Mouse (Mus musculus): Measurements from ENCODE around the gene Pcbp4. TPM values are rescaled to one million over a fixed set of nuclear protein-coding genes. Genes with fewer than 3 reads are reported as not detected.

Gene Pcbp4
- polyA plus RNA-seq, 1 experiment = 59.9 TPM

- no peaks in the 10 kb centered on the region for H3K27me3 ChIP-seq (ENCODE audit: control insufficient read depth, insufficient read depth, low read length)
- 65% methylated on average over 6 of the region's 6 CpGs for WGBS
Observed at GRCm38 (mm10) chr9:106411729-106412128, 41.4 kb upstream of the Pcbp4 start.

GRCm38 (mm10) chr9:106412210-106412609 is 40.9 kb upstream of the Pcbp4 start:
- TF ChIP-seq POLR2A (IDR thresholded peaks at IDR 0.05; ENCODE audit: control insufficient read depth, extremely low read depth, insufficient read depth, low read length, poor library complexity) (no peak), CTCF (IDR thresholded peaks at IDR 0.05; ENCODE audit: borderline replicate concordance, control insufficient read depth, extremely low read depth, insufficient read depth, low read length, poor library complexity) (no peak)
- no peaks in the 10 kb centered on the region for H3K27me3 ChIP-seq (ENCODE audit: control insufficient read depth, insufficient read depth, low read length)
- peaks cover 10% of the 10 kb centered on the region for H3K4me1 ChIP-seq (replicated peaks; ENCODE audit: control insufficient read depth, insufficient read depth, low read length)
- H3K4me3 ChIP-seq (ENCODE audit: control insufficient read depth, insufficient read depth, low read length) = no peak overlapping the region
- WGBS = 93% methylated on average over 3 of the region's 3 CpGs
- no peak for DNase-seq
- no peaks in the 10 kb centered on the region for H3K36me3 ChIP-seq (ENCODE audit: control insufficient read depth, insufficient read depth, low read length)
- H3K27ac ChIP-seq (ENCODE audit: control insufficient read depth, insufficient read depth, low read length) = no peak overlapping the region

More at GRCm38 (mm10) chr9:106411729-106412128, 41.4 kb upstream of the Pcbp4 start:
- Histone ChIP-seq H3K36me3 (ENCODE audit: control insufficient read depth, insufficient read depth, low read length) (no peaks in the 10 kb centered on the region), H3K4me1 (replicated peaks; ENCODE audit: control insufficient read depth, insufficient read depth, low read length) (peaks cover 10% of the 10 kb centered on the region), H3K27ac (ENCODE audit: control insufficient read depth, insufficient read depth, low read length) (no peak overlapping the region), H3K4me3 (ENCODE audit: control insufficient read depth, insufficient read depth, low read length) (no peak overlapping the region)
- DNase-seq = no peak
- TF ChIP-seq CTCF (IDR thresholded peaks at IDR 0.05; ENCODE audit: borderline replicate concordance, control insufficient read depth, extremely low read depth, insufficient read depth, low read length, poor library complexity) (no peak), POLR2A (IDR thresholded peaks at IDR 0.05; ENCODE audit: control insufficient read depth, extremely low read depth, insufficient read depth, low read length, poor library complexity) (no peak)

GRCm38 (mm10) chr9:106413606-106414005 is 39.5 kb upstream of the Pcbp4 start:
- Histone ChIP-seq H3K27me3 (ENCODE audit: control insufficient read depth, insufficient read depth, low read length) (no peaks in the 10 kb centered on the region), H3K4me3 (ENCODE audit: control insufficient read depth, insufficient read depth, low read length) (no peak overlapping the region), H3K36me3 (ENCODE audit: control insufficient read depth, insufficient read depth, low read length) (no peaks in the 10 kb centered on the region), H3K4me1 (replicated peaks; ENCODE audit: control insufficient read depth, insufficient read depth, low read length) (peaks cover 17% of the 10 kb centered on the region), H3K27ac (ENCODE audit: control insufficient read depth, insufficient read depth, low read length) (no peak overlapping the region)
- WGBS = 98% methylated on average over 5 of the region's 5 CpGs
- DNase-seq = no peak
- TF ChIP-seq POLR2A (IDR thresholded peaks at IDR 0.05; ENCODE audit: control insufficient read depth, extremely low read depth, insufficient read depth, low read length, poor library complexity) (no peak), CTCF (IDR thresholded peaks at IDR 0.05; ENCODE audit: borderline replicate concordance, control insufficient read depth, extremely low read depth, insufficient read depth, low read length, poor library complexity) (no peak)

- Histone ChIP-seq H3K4me3 (ENCODE audit: control insufficient read depth, insufficient read depth, low read length) (no peak overlapping the region), H3K27ac (ENCODE audit: control insufficient read depth, insufficient read depth, low read length) (no peak overlapping the region), H3K36me3 (ENCODE audit: control insufficient read depth, insufficient read depth, low read length) (no peaks in the 10 kb centered on the region), H3K27me3 (ENCODE audit: control insufficient read depth, insufficient read depth, low read length) (no peaks in the 10 kb centered on the region), H3K4me1 (replicated peaks; ENCODE audit: control insufficient read depth, insufficient read depth, low read length) (peaks cover 7% of the 10 kb centered on the region)
- 96% methylated on average over 6 of the region's 6 CpGs for WGBS
- TF ChIP-seq CTCF (IDR thresholded peaks at IDR 0.05; ENCODE audit: borderline replicate concordance, control insufficient read depth, extremely low read depth, insufficient read depth, low read length, poor library complexity) = no peak
- no peak for TF ChIP-seq POLR2A (IDR thresholded peaks at IDR 0.05; ENCODE audit: control insufficient read depth, extremely low read depth, insufficient read depth, low read length, poor library complexity)
- no peak for DNase-seq
Observed at GRCm38 (mm10) chr9:106416826-106417225, 36.3 kb upstream of the Pcbp4 start.

- WGBS = 21% methylated on average over 29 of the region's 29 CpGs
Observed at GRCm38 (mm10) chr9:106417841-106418625, 35.1 kb upstream of the Pcbp4 start.

GRCm38 (mm10) chr9:106420608-106421007 is 32.5 kb upstream of the Pcbp4 start:
- H3K4me1 ChIP-seq (replicated peaks; ENCODE audit: control insufficient read depth, insufficient read depth, low read length) = peaks cover 7% of the 10 kb centered on the region
- no peak overlapping the region for H3K27ac ChIP-seq (ENCODE audit: control insufficient read depth, insufficient read depth, low read length)
- no peak overlapping the region for H3K4me3 ChIP-seq (ENCODE audit: control insufficient read depth, insufficient read depth, low read length)
- no peaks in the 10 kb centered on the region for H3K36me3 ChIP-seq (ENCODE audit: control insufficient read depth, insufficient read depth, low read length)
- TF ChIP-seq POLR2A (IDR thresholded peaks at IDR 0.05; ENCODE audit: control insufficient read depth, extremely low read depth, insufficient read depth, low read length, poor library complexity) (no peak), CTCF (IDR thresholded peaks at IDR 0.05; ENCODE audit: borderline replicate concordance, control insufficient read depth, extremely low read depth, insufficient read depth, low read length, poor library complexity) (no peak)
- H3K27me3 ChIP-seq (ENCODE audit: control insufficient read depth, insufficient read depth, low read length) = no peaks in the 10 kb centered on the region
- WGBS = 6% methylated on average over 2 of the region's 2 CpGs
- no peak for DNase-seq

More at GRCm38 (mm10) chr9:106417841-106418625, 35.1 kb upstream of the Pcbp4 start:
- no peak for TF ChIP-seq CTCF (IDR thresholded peaks at IDR 0.05; ENCODE audit: borderline replicate concordance, control insufficient read depth, extremely low read depth, insufficient read depth, low read length, poor library complexity)
- TF ChIP-seq POLR2A (IDR thresholded peaks at IDR 0.05; ENCODE audit: control insufficient read depth, extremely low read depth, insufficient read depth, low read length, poor library complexity) = 0 out of 2 replicates have a peak, but pooled peaks have one; percentile 31
- no peak overlapping the region for H3K27ac ChIP-seq (ENCODE audit: control insufficient read depth, insufficient read depth, low read length)
- DNase-seq = peak; percentile 47
- no peaks in the 10 kb centered on the region for H3K27me3 ChIP-seq (ENCODE audit: control insufficient read depth, insufficient read depth, low read length)
- H3K36me3 ChIP-seq (ENCODE audit: control insufficient read depth, insufficient read depth, low read length) = no peaks in the 10 kb centered on the region
- peaks cover 7% of the 10 kb centered on the region for H3K4me1 ChIP-seq (replicated peaks; ENCODE audit: control insufficient read depth, insufficient read depth, low read length)
- H3K4me3 ChIP-seq (ENCODE audit: control insufficient read depth, insufficient read depth, low read length) = no peak overlapping the region

Data from thymus, adult 2 months (tissue).